Mouse (Mus musculus): ENCODE data around the gene Whrn. TPM values are rescaled to one million over a fixed set of nuclear protein-coding genes. Genes with fewer than 3 reads are reported as not detected.

Gene Whrn
- total and polyA plus RNA-seq, 2 experiments, result 0.37 to 0.89 TPM

- Histone ChIP-seq H3K27me3 (ENCODE audit: control insufficient read depth, insufficient read depth, low read length) (no peaks in the 10 kb centered on the region), H3K4me3 (ENCODE audit: insufficient read depth, low read depth, low read length) (no peak overlapping the region)
Measured at GRCm38 (mm10) chr4:63408247-63408646, 87.5 kb downstream of the Whrn start.

GRCm38 (mm10) chr4:63405683-63406082 lies 90.1 kb downstream of the Whrn start:
- no peak overlapping the region for H3K4me3 ChIP-seq (ENCODE audit: insufficient read depth, low read depth, low read length)
- H3K79me2 ChIP-seq (ENCODE audit: control insufficient read depth, insufficient read depth, low read length), result no peaks in the 10 kb centered on the region
- no peaks in the 10 kb centered on the region for H3K36me3 ChIP-seq (ENCODE audit: control insufficient read depth, insufficient read depth, low read length)
- 66% methylated on average over 4 of the region's 4 CpGs for WGBS
- no peak overlapping the region for H3K9ac ChIP-seq (ENCODE audit: low read depth, low read length)
- no peaks in the 10 kb centered on the region for H3K27me3 ChIP-seq (ENCODE audit: control insufficient read depth, insufficient read depth, low read length)
- H3K4me1 ChIP-seq (ENCODE audit: control insufficient read depth, insufficient read depth, low read length), result no peaks in the 10 kb centered on the region; the same call in 1 of the 2 replicates
- DNase-seq (ENCODE audit: extremely low read depth, low read depth, low spot score), result no peak
- no peak overlapping the region for H3K27ac ChIP-seq (replicated peaks; ENCODE audit: insufficient read depth, low read depth, low read length)
- TF ChIP-seq POLR2A (IDR thresholded peaks at IDR 0.05; ENCODE audit: extremely low read depth, insufficient read depth, low read length) (no peak), CTCF (IDR thresholded peaks at IDR 0.05; ENCODE audit: low read depth, low read length) (no peak)

More at GRCm38 (mm10) chr4:63408247-63408646, 87.5 kb downstream of the Whrn start:
- no peak overlapping the region for H3K9ac ChIP-seq (ENCODE audit: low read depth, low read length)
- TF ChIP-seq CTCF (IDR thresholded peaks at IDR 0.05; ENCODE audit: low read depth, low read length), result no peak
- no peak for TF ChIP-seq POLR2A (IDR thresholded peaks at IDR 0.05; ENCODE audit: extremely low read depth, insufficient read depth, low read length)
- no peaks in the 10 kb centered on the region for H3K79me2 ChIP-seq (ENCODE audit: control insufficient read depth, insufficient read depth, low read length)
- no peak for DNase-seq (ENCODE audit: extremely low read depth, low read depth, low spot score)
- H3K4me1 ChIP-seq (ENCODE audit: control insufficient read depth, insufficient read depth, low read length), result no peaks in the 10 kb centered on the region; the same call in 1 of the 2 replicates
- 65% methylated on average over 7 of the region's 7 CpGs for WGBS
- no peaks in the 10 kb centered on the region for H3K36me3 ChIP-seq (ENCODE audit: control insufficient read depth, insufficient read depth, low read length)
- no peak overlapping the region for H3K27ac ChIP-seq (replicated peaks; ENCODE audit: insufficient read depth, low read depth, low read length)

- H3K9ac ChIP-seq (ENCODE audit: low read depth, low read length), result no peak overlapping the region
- 30% methylated on average over 7 of the region's 7 CpGs for WGBS
- no peak overlapping the region for H3K27ac ChIP-seq (replicated peaks; ENCODE audit: insufficient read depth, low read depth, low read length)
- H3K4me3 ChIP-seq (ENCODE audit: insufficient read depth, low read depth, low read length), result no peak overlapping the region
- TF ChIP-seq CTCF (IDR thresholded peaks at IDR 0.05; ENCODE audit: low read depth, low read length) (no peak), POLR2A (IDR thresholded peaks at IDR 0.05; ENCODE audit: extremely low read depth, insufficient read depth, low read length) (no peak)
- no peak for DNase-seq (ENCODE audit: extremely low read depth, low read depth, low spot score)
- H3K4me1 ChIP-seq (ENCODE audit: control insufficient read depth, insufficient read depth, low read length), result no peaks in the 10 kb centered on the region; the same call in 1 of the 2 replicates
- H3K36me3 ChIP-seq (ENCODE audit: control insufficient read depth, insufficient read depth, low read length), result no peaks in the 10 kb centered on the region
- H3K79me2 ChIP-seq (ENCODE audit: control insufficient read depth, insufficient read depth, low read length), result no peaks in the 10 kb centered on the region
- H3K27me3 ChIP-seq (ENCODE audit: control insufficient read depth, insufficient read depth, low read length), result no peaks in the 10 kb centered on the region
Measured at GRCm38 (mm10) chr4:63405051-63405450, 90.7 kb downstream of the Whrn start.

- Histone ChIP-seq H3K4me1 (ENCODE audit: control insufficient read depth, insufficient read depth, low read length) (no peaks in the 10 kb centered on the region; the same call in 1 of the 2 replicates), H3K9ac (ENCODE audit: low read depth, low read length) (no peak overlapping the region), H3K79me2 (ENCODE audit: control insufficient read depth, insufficient read depth, low read length) (no peaks in the 10 kb centered on the region), H3K27ac (replicated peaks; ENCODE audit: insufficient read depth, low read depth, low read length) (no peak overlapping the region; the same call in 1 of the 2 replicates), H3K36me3 (ENCODE audit: control insufficient read depth, insufficient read depth, low read length) (no peaks in the 10 kb centered on the region), H3K27me3 (ENCODE audit: control insufficient read depth, insufficient read depth, low read length) (no peaks in the 10 kb centered on the region), H3K4me3 (ENCODE audit: insufficient read depth, low read depth, low read length) (no peak overlapping the region)
- DNase-seq (ENCODE audit: extremely low read depth, low read depth, low spot score), result no peak
- no peak for TF ChIP-seq POLR2A (IDR thresholded peaks at IDR 0.05; ENCODE audit: extremely low read depth, insufficient read depth, low read length)
- TF ChIP-seq CTCF (IDR thresholded peaks at IDR 0.05; ENCODE audit: low read depth, low read length), result no peak
- WGBS, result 61% methylated on average over 7 of the region's 7 CpGs
Measured at GRCm38 (mm10) chr4:63404205-63404604, 91.6 kb downstream of the Whrn start.

GRCm38 (mm10) chr4:63403040-63403959 lies 92.5 kb downstream of the Whrn start, which contains the start of gene Akna:
Gene Akna (minus strand): TSS chr4:63403354.
- H3K4me3 ChIP-seq (ENCODE audit: insufficient read depth, low read depth, low read length), result peak within 1 kb of the TSS; percentile 60
- H3K4me1 ChIP-seq (ENCODE audit: control insufficient read depth, insufficient read depth, low read length), result no peaks in the 10 kb centered on the region; the same call in 1 of the 2 replicates
- H3K36me3 ChIP-seq (ENCODE audit: control insufficient read depth, insufficient read depth, low read length), result no peaks in the 10 kb centered on the region
- no peaks in the 10 kb centered on the region for H3K27me3 ChIP-seq (ENCODE audit: control insufficient read depth, insufficient read depth, low read length)
- H3K79me2 ChIP-seq (ENCODE audit: control insufficient read depth, insufficient read depth, low read length), result no peaks in the 10 kb centered on the region
- peak within 1 kb of the TSS; percentile 52 for H3K9ac ChIP-seq (ENCODE audit: low read depth, low read length)
- WGBS, result 24% methylated on average over 17 of the region's 17 CpGs
- TF ChIP-seq POLR2A (IDR thresholded peaks at IDR 0.05; ENCODE audit: extremely low read depth, insufficient read depth, low read length) (0 out of 2 replicates have a peak, but pooled peaks have one; percentile 34), CTCF (IDR thresholded peaks at IDR 0.05; ENCODE audit: low read depth, low read length) (no peak)
- peak; percentile 40 for DNase-seq (ENCODE audit: extremely low read depth, low read depth, low spot score)
- peak within 1 kb of the TSS; percentile 71 for H3K27ac ChIP-seq (replicated peaks; ENCODE audit: insufficient read depth, low read depth, low read length)
